Mouse (Mus musculus): Measurements from ENCODE around the gene Gas7. TPM values are rescaled to one million over a fixed set of nuclear protein-coding genes. Genes with fewer than 3 reads are reported as not detected.

Gene Gas7
- total RNA-seq, 2 experiments from 2014 or later = 7.5 to 9.0 TPM

DNA sequence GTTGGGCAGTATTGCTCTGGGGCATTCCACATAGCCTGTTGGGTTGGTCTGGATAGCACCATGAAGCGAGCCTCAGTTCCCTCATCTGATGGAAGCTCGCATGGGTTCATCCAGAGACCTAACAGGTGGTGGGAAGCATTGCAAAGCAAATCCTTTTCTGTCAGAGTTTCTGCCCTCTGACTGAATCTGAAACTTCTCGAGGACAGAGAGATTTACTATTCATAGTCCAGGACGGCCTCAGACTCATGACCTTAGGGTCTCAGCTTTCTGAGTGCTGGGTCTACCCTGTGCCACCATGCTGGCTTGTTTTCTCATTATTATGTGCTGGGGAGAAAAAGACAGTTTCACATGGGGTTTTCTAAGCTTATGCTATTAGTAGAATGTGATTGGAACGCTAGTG lies 122.2 kb downstream of the Gas7 start:
- DNase-seq = no peak

DNA sequence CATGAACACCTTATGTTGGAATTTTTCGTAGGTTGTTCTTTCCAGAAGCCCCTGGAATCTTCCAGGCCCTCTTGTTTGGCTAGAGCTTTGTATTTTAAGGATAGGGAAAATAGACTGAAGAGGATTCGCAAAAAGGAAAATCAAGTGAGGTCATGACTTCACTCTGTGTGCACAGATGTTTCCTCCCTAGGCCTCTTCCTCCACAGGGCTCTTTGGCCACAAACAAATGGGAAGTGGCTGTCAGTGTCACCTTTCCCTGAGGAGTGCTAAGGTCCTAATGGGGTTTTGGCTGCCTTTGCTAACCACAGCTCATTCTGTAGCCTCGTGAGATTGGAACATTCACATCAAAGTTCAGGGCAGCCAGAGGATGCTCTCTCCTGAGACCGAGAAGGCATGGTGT lies 122.8 kb downstream of the Gas7 start:
- peak in 1 of 2 experiments; percentile 60 for DNase-seq

DNA sequence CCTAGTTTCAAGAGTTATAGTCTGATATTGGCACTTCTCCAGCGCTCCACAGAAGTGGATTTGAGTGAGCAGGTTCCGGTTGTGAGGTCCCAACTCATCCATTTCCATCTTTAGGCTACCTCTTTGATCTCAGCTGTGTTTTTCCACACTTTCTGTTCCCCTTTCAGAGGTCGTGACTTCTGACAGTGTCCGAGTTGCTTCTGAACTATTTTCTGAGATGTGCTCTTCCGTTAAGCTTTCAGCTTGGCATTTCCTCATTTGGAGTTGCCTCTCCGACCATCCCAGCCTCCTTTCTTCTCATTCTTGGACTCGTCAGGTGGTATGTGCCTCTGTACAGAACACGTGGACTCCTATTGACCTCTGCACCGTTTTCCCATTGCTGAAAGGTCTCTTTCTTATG lies 123.9 kb downstream of the Gas7 start:
- DNase-seq = peak in 1 of 2 experiments; percentile 61

- peak; percentile 53 to 65 for DNase-seq
These were observed 126.3 kb downstream of the Gas7 start for GRCm38 (mm10) chr11:67581549-67581948.

- no peak for DNase-seq
These were observed 127.3 kb downstream of the Gas7 start for GRCm38 (mm10) chr11:67582570-67582969.

GRCm38 (mm10) chr11:67585016-67585415 lies 129.8 kb downstream of the Gas7 start:
- DNase-seq = no peak

GRCm38 (mm10) chr11:67585629-67586028 lies 130.4 kb downstream of the Gas7 start:
- no peak for DNase-seq

DNA sequence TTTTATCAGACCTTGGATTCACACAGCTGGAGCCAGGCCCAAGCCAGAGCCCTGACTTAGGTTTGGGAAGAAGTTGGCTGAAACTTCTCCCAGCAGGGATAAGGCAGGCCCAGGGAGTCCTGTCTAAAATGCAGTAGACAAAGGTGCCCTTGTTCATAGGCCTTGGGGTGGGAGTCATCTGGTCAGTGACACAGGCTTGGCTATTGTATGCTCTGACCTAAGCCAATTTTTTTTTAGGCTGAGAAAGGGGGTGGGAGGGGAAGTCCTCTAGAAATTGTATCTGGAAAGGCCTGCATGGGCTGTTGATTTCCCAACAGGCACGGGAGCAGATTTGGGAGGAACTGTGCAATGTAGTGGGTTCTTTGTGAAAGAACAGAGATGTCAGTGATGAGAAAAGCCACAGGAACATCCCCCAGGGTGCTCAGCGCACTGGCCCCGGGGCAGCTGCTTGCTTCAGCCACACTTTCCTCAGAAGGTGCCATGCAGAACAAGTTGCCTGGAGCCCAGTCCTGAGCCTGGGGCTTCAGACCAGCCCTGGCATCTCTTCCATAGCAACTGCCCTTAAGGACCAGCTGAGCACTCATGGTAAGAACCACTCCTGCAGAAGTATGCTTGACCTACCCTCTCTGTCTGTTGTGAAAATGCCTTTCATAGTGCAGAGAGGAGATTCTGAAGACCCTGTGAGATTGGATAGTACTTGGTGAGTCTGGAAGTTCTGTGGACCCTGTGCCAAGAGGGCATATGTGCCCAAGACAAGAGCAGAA lies 131.2 kb downstream of the Gas7 start:
- DNase-seq = peak; percentile 66 to 86

GRCm38 (mm10) chr11:67588196-67588827 lies 133.1 kb downstream of the Gas7 start:
- DNase-seq = no peak

GRCm38 (mm10) chr11:67588828-67589314 lies 133.6 kb downstream of the Gas7 start:
- DNase-seq = peak; percentile 71 to 86

- no peak for DNase-seq
These were observed 141.0 kb downstream of the Gas7 start for GRCm38 (mm10) chr11:67596233-67596632.

DNA sequence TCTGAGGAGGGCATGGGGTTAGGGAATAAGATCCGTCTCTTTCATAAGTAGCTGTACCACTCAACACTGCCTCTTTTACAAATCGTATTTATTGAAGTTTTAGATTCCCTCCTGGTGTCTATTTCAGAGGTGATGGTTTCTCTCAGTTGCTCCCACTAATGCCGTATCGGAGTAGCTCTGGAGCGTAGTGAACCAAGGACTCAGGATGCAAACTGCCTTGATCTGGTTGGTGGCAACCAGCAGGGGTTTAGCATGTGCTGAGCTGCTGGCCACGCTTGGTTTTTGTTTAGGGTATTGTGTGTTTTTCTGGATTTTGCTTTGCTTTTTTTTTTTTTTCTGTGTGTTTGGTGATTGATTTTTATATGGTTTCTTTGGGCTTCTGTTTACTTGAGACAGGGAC lies 141.6 kb downstream of the Gas7 start:
- DNase-seq = no peak

DNA sequence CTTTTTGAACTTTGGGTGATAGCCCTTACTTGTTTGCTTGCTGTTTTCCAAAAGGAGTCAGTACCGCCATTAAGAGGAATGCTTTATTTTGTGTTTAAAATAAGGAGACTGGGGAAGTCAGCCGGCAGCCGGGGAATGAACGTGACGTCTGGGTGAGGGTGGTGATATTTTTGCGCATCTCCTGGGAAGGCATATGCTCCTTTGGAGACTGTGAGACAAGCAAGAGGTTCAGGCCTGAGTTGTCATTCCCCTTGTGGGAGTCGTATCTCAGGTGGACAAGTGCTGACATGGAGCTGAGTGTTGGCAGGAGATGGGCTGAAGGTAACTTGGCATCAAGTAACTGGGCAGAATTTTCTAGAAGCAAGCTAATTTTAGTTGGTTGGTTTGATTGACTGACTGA lies 142.2 kb downstream of the Gas7 start:
- DNase-seq = no peak

- no peak for DNase-seq
These were observed 143.9 kb downstream of the Gas7 start for GRCm38 (mm10) chr11:67599141-67599540.

GRCm38 (mm10) chr11:67600710-67601430 lies 145.6 kb downstream of the Gas7 start:
- no peak for DNase-seq

DNA sequence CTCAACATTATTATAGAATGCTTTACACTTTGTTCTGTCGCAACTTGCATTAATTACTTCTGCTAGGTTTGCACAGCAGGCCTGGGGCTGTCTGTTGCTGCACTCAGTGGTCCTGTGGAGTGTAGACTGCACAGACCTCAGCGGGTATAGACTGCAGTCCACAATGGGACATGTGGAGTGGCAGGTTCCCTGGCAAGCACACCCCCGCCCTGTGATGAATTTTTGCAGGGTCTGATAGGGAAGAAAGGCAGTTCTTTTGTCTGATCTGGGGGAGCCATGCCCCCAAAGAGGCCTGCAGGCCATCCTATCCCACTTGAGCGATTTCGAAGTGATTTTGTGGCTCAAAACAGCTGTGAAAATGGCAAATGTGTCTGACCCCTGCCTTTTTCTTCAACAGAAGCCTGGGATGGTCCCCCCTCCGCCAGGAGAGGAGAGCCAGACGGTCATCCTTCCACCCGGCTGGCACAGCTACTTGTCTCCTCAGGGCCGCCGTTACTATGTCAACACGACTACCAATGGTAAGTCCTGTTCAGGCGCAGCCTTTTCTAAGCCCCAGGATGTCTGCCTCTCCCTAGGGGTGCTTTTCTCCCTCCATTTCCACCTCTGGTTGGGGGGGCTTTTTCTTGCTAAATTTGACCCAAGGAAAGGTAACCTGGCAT lies 147.6 kb downstream of the Gas7 start:
- DNase-seq = no peak

DNA sequence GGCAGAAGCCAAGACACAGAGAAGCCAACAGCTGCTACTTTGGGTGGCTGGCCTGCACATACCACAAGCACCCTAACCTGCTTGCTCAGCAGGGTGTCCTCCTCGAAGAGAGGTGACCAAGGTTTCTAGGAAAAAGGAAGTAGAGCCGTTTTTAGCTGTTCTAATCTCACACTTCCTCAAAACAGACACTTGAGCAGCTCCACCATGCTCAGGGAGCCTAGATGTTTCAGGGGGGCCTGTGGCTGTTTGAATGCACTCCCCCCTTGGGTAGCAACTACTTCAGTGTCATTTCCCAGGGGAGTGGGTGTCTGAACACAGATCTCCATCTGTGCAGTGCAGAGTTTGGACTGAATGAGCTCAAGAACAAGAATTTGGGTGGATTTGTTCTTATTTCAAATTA lies 149.2 kb downstream of the Gas7 start:
- peak in 1 of 2 experiments; percentile 29 for DNase-seq

GRCm38 (mm10) chr11:67608114-67608683 lies 153.0 kb downstream of the Gas7 start:
- DNase-seq = peak in 1 of 2 experiments; percentile 26

DNA sequence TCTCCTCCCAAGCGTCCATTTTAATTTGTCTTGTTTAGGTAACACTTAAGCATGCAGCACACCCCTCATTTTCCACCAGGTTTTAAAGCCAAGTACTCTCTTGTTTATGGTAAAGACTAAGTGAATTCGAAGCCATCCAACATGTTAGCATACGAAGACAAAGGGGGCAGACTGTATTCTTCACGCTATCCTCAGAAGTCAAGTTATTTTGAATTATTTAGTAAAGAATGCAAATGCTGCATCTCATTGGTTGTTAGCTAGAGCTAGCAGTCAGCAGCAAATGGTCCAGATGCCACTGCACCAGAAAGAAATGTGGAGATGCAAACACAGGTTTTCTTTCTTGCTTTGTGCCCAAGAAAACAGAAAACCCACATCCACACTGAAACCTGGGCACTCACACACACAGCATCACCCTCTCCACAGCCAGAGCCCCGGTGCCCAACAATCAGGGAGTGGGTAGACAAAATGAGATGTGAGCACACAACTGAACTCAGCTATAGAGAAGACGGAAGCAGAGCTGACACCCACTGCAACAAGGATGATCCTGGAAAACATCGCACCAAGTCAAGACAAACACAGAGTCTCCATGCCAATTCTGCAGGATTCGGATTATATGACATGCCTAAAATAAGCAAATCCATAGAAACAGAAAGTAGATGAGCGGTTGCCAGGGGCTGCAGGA lies 157.1 kb downstream of the Gas7 start:
- DNase-seq = no peak

DNA sequence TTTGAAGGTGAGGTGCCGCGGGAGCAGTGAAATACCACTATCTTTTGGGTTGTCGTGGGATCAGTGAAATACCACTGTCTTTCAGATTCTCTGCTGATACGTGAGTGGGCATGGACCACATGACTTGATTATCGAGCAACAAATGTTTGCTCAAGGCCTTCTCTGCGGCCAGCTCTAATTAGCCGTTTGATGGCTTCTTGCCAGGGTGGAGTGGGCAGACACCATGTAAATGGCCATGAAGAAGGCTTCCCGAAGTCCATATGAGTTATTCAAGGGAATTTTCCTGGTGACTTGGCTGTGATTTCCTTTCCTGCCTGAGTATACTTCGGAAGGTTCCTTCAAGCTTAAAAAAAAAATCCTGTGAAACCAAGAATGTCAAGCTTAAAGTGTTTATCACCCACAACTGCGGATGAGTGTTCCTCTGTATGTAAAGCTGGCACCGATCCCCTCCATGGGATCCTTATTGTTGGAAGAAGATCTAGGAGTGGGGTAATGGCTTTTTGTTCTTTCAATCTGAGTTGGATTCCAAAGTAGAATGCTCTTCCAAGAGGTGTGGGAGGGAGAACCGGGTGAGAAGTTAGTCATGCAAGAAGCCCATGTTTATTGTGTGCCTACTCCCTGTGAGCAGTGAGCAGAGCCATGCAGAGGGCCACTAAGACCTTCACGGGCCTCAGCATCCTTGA lies 161.5 kb downstream of the Gas7 start:
- DNase-seq = no peak

- peak; percentile 22 to 25 for DNase-seq
These were observed 167.1 kb downstream of the Gas7 start for GRCm38 (mm10) chr11:67622340-67622739.
